Mouse (Mus musculus) kidney, adult 11 months (tissue): ENCODE data around the gene Lrrc49.

Experiments
- DNase-seq: peaks from one replicate; pipeline ENCODE4 v3.0.0; 2022

The Lrrc49 gene

DNA sequence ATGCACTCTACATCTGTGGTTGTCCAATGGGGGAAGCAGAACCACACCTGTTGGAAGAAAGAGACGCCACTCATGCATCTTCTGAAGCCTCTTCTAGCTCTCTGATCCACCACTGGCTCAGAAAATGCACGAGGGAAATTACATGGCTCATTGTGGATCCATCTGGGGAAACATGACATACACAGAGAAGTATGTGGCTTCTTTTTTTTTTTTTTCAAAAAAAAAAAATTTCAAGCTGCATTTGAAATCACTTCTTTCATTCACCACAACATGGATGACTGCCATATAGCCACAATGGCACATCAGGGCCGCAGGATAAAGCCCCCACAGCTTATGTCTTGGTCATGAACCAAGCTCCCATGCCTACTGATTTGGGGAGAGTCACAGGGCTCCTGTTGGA is 159.7 kb downstream of the Lrrc49 start:
- DNase-seq = no peak

DNA sequence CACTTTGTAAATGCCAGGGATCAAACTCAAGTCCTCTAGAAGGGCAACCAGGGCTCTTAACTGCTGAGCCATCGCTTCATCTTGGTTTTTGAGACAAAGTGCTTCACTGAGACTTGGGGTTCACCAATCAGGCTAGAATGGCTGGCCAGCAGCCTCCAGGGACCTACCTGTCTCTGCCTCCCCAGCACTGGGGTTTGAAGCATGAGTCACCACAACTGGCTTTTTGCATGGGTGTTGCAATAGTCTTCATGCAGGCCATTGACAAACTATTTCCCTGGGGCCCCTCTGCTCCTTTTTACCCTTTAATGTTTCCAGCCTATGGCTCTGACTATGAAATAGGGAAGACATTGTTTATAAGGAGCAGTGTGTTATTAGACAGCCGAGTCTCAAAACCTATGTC is 160.1 kb downstream of the Lrrc49 start:
- no peak for DNase-seq

DNA sequence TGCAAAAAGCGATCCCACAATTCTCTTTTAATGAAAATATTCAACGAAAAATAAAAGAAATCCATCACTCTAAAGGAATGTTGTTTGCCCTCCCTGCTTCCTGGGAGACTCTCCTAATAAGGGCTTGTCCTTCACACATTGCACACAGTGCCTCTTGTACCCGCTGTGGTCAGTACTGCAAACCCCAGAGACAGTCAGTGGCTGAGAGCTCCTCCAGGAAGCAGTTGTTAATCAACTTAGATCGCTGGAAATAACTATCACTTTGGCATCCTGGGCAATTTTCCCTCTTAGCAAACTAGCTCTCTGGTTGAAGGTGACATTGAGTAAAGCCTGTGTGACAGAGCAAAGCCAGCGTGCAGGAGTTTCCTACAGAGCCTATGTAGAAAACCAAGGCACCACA is 160.9 kb downstream of the Lrrc49 start:
- no peak for DNase-seq

DNA sequence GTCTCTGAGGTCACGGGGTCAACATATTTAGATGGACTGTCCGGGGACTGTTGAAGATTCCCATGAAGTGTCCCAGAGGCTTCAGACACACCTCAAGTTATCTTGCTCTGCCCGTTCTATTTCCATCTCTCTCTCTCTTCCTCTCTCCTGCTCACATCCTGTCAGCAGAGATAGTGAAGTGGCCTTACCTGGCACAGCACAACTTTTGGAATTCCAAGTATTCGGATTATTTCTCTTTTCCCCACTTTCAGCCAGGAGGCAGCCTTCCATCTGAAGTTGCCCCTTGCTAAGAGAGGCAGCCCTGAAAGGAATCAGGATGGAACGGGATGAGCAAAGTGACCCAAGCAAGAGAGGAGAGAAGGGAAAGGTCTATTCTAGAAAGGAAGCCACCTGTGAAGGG is 161.8 kb downstream of the Lrrc49 start:
- DNase-seq = no peak

DNA sequence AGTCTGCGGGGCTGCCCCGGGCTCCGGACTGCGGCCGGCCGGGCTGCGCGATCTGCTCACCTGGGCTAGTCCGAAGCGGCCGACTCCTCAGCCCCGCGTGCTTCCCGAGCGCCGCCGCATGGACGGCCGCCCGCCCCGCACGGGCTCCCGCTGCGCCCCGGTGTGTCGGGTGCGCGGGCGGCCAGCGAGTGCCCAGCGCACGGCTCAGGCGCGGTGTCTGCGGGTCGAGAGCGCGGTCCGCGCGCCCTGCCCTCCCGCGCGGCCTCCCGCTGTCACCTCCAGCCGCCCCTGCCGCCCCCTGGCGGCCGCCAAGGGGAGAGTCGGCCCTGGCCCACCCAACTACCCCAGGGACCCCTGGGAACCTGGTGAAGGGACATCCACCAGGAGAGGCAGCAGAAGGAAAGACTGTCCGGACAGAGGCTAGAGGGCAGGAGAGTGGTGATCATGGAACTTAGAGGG is 166.1 kb downstream of the Lrrc49 start, which contains the start of gene Thsd4:
TSS of gene Thsd4 (minus strand) at position 241 of the 459 bp plus-strand sequence.
- DNase-seq = peak; percentile 32

DNA sequence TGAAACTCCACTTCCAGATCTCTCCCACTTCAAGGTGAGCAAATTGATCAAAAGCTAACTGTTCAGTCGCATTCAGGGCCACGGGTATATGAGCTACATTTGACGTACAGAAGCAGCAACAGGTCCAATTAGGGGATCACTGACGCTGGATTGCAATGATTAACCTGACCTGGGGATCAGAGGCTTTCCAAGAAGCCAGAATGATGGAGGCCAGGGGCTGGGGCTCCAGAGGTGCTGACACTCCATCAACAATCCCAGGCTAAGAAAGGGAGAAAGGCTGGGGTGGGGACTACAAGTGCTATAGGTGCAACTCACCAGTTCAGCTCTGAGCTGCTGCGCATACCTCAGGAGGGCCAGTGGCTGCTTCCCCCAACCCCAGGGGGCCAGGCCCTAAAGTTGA is 166.8 kb downstream of the Lrrc49 start:
- no peak for DNase-seq

DNA sequence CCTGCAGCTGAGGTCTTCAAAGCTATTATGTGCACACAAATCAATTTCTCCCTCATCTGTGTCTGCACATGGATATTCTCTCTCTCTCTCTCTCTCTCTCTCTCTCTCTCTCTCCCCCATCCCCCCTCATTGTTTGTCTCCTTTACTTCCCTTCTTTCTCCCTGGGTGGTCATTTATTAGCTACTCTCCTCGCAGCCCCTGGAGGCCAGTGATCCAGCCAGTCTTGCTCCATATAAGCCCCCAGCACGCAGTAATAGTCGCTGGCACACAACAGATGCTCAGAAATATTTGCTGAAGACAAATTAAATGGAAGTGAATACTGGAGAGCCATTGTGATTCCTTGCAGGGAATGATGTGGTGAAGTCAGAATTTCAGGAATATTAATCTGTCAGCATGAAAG is 168.4 kb downstream of the Lrrc49 start:
- no peak for DNase-seq
